Mouse (Mus musculus): ENCODE results near the gene Me1.

Me1 gene

DNA sequence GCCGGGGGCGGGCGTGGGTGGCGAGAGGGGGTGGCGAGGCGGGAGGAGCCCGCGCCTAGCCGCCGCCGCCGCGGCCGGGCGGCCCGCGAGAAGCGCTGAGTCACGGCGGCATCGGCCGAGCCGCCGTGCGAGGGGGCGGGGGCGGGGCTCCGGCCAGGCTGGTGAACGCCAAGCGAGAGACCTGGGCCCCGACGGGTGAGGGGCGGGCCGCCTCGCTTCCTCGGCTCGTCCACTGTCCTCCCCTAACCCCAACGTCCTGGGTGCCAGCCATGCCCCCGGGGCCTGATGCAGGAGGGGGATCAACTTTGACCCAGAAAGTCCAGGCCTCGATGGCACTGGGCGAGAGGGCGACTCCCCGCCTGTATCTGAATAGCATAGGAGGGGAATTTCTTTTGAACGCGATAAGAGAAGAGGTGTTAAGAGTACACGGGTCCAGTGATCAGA, at the start of gene Me1:
Gene Me1 (minus strand): TSS at position 136 of the 444 bp plus-strand sequence.
- peak; percentile 36 for DNase-seq (ENCODE audit: low read depth, low spot score)

DNA sequence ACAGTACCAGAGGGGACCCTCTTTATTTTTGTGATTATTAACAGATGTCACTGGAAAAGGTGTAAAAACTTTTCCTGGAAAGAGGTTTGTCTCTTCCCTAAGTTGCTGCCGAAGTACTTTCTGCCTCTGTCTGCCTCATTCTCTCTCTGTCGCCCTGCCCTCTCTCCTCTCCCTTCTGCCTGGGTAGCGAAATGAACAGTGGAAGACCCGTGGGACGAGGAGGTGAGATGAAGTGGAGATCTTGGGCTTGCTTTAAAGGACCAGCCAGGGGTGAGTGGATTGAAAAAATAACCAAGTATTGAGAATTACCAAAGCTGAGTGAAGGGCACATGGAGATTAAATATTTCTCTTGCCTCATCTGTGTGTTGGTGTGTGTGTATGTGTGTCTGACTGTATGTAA, 48.3 kb upstream of the Me1 start:
- no peak for DNase-seq (ENCODE audit: low read depth, low spot score)

DNA sequence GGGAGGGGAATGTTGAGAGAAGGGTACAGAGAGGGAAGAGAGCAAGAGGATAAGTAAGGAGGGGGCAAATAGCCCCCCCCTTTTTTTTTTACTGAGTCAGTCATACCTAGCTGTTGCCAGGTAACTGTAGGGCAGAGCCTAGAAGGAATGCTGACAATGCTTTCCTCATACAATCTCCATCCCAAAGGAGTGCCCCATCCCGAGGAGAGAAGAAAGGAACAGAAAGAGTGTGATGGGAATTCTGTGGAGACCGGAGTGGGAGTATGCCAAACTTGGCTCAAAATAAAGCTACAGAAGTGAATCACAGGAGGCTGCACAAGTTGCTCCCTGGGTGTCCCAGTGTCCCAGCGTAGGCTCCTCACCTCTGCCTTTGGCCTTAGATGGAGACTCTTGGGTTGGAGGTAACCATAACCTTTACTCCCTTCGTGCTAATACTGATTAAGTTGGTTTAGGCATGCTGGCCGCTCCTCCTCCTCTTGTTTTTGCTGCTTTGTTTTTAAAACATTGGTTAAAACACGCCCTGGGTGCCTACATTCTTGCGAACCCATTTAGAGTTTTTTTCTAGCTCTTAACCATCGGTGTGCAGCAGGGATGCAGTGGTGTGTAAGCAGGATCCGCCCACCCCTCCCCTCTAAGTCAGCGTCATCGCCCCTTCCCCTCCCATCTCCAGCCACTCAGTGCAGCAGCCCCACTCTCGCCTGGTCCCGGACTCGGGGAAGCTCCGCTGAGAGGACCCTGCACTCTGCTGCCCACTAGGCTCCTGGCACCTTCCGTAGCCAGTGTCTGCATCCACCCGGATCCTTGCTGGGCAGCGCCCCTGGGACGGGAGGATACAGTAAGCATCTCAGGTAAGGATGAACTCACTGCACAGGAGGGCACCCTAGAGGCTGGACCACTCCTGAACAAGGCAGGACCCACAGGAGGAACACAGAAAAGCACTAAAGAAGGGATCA, 47.5 kb upstream of the Me1 start, which contains the start of gene Prss35:
Gene Prss35 (plus strand): TSS at position 691 of the 953 bp plus-strand sequence.
- DNase-seq (ENCODE audit: low read depth, low spot score): no peak

DNA sequence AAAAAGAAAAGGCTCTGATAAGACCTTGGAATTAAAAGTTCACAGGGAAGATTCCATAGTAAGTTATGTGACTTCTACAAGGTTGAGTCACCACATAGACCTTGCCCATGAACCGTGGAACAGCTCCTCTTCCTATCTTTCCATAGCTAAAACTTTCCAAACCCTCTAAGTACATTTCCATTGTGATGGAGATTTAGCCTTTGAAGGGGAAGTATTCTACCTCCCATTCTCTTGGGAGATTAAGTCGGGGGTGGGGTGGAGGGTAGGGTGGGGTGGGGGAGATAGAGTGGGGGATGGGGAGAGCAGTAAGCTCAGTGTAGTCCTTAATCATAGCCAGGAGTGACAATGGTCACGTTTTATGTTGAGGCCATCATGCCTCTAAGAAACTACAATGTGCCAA, 44.2 kb upstream of the Me1 start:
- no peak for DNase-seq (ENCODE audit: low read depth, low spot score)

DNA sequence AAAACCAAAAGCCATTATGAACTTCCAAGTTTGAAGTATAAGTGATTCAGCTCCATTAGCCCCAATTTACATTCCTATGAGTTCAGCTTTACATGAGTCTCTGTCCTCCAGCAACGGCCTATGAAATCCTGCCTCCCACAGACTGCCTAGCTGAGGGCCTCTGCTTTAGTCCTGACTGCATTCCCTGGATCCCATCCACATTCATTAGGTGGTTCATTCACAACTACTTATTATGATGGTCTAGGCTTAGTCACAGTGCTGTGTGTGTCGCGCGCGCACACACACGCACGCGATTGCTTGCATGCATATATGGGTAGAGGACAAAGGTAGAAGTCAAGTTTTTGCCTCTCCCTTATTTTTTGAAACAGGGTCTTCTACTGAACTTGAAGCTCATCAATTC, 43.0 kb upstream of the Me1 start:
- DNase-seq (ENCODE audit: low read depth, low spot score): no peak

DNA sequence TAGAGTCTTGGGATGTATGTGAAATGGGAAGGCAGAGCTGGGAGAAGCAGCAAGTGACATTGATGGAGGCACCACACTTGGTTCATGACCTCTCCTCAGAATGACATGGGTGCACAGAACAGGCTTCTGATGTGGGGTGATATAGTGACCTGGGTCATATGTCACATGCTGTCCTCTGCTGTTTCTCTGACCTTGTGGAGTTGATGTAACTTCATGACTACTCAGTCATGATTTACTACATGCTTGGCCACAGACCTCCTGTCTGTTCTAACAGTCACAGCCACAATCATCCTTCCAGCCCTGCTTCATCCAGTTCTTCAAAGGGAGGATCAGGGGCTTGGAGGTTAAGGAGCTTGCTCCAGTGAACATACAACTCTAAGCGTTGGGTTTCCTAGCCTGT, 42.3 kb upstream of the Me1 start:
- no peak for DNase-seq (ENCODE audit: low read depth, low spot score)

DNA sequence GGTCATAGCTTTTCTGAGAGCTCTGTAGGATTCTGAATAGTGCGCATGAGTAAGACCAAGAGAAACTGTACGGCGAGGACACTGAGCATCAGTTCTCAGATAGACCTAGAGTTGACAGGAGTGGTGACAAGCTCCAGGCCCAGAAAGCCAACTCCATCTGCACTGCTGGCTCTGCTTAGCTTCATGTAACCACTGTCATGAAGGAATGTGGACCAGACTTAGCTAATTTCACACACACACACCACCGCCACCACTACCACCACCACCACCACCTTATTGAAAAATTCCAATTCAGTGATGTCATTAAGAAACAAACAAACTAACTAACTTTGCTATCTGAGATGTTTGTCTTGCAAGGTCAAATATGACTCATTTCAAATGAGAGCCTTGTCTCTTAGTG, 41.2 kb upstream of the Me1 start:
- no peak for DNase-seq (ENCODE audit: low read depth, low spot score)

DNA sequence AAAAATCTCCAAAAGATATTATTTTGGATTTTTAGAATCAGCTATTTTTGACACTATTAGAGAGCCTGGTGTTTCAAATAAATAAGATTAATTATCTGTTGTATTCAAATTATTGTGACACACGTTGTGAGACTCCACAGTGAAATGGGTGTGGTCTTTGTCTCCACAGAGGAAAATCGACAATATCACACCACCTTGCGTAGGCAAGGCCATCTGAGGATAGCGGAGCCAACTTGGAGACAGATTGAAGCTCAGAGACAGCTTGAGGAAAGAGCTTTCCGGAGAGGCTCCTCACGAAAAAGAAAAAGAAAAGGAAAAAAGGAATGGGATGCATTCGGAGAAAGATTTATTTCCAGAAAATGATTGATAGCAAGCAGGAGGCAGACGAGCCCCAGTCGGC, 39.0 kb upstream of the Me1 start:
- DNase-seq (ENCODE audit: low read depth, low spot score): no peak

DNA sequence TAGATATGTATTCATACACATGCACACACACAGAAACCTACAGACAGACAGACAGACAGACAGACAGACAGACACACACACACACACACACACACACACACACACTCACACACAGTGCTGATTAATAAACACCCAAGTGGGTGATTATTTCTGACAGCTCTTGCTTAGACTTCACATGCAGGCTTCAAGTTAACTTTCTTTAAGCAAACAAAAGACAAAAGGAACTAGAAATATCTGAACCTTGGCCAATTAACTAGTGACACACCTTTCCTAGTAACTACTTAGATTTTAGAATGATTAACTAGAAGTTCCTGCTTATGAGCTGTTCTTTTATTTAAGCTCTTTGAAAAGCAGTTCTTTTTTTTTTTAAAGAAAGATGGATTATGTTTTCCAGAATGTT, 38.6 kb upstream of the Me1 start:
- DNase-seq (ENCODE audit: low read depth, low spot score): no peak

DNA sequence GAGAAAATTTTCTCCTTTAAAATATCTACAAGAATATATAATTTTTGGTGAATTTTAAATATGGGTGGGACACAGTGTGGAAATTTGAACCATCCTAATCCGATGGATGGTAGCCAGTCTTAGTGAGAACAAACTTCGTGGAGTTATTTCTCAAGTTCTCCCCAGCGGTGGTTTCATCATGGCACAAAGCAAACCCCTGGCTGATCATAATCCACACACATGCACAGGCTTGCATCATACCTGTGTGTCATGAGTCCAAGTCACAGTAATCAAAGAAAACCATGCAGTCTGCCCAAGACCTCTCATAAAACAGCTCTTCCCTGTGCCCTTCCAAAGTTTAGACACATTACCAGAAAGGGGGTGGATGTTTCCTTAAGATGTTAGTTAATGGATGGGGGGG, 34.1 kb upstream of the Me1 start:
- no peak for DNase-seq (ENCODE audit: low read depth, low spot score)

DNA sequence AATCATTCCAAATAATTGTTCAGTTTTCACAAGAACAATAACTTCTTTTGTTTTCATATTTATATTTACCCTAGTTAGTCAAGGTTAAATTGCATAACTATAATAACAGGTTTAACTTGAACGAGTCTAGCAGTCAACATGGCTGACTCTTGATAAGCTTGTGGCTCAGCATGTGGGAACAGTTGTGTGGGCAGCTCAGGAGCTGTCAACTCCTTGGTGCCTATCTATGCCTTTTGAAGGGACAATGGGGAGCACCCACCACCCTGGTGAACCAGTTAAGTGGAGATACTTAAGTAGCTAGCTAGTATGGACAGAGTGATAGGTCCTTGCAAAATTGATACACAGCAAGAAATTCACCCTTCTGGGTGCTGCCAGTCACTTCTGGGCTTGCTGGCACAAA, 33.3 kb upstream of the Me1 start:
- no peak for DNase-seq (ENCODE audit: low read depth, low spot score)

DNA sequence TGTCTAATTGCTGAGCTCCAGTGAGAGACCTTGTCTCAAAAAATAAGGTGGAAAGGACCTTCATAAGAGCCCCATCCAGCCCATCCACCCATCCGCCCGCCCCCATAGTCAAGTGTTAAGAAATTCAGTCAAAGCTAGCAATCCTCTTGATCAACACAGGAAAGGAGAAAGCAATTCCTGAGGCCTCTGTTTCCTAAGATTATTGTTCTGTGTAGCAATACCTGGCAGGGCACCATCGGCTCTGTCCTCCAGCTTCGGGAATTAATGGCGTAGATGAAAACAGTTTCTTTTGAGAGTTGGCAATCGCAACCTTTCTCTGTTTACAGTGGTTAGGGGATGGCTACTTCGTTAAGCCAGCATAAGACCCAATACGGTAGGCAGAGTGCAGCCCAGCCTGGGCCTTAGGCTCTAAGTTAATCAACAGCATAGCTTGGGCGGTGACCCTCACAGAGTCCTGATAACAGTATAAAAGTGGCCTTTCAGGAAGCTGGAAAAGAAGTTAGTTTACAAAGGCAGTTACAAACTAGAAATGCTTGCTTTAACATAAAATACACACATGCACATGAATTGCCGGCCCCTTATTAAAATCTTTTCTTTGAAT, 32.6 kb upstream of the Me1 start:
- DNase-seq (ENCODE audit: low read depth, low spot score): no peak

DNA sequence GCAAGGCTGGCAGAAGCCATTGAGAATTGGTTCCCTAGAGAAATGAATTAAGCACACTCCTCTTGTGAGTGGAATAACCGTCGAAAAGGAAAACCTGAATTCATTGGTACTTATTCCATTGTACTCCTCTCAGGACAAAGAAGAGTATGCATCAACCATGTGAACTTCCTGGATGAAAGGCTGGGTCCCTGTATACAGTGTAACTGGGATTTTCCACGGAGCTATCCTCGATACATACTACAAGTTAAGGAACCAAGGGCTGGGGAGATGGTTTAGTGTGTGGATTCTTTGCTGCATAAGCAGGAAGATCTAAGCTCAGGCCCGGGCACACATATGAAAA, 30.6 kb upstream of the Me1 start:
- DNase-seq (ENCODE audit: low read depth, low spot score): no peak

DNA sequence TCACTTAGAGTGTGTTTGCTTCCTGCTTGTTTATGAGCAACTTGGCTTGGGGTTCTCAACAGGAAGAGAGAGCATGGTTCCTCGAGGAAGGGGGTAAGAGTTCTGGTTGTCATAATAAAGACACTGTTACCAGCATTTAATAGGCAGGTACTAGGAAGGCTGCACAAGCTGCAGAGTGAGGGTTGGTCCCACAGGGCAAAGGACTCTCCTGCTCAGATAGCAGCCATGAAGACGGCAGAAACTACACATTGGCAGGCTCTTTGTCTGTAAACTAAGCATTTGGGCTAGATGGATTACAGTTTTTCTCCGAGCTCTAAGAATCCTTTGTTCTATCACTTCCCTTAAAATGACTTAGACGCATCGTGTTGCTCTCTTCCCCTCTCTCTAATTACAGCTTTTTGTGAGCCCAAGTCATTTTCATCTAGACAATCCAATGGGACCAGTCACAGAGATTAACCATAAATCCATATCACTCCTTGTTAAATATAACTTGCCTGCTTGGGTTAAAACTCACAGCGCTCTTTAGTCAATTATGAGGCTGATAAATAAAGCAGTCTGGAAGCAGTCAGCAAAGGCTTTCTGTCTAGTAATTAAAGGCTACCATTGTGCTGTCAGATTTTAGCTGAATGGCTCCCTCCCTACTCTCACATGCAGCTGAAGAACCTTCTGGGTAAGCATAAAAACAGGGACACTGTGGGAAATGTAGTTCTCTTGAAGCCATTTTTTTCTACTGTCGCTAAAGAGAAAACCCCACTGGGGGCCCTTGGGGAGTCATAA, 30.0 kb upstream of the Me1 start:
- no peak for DNase-seq (ENCODE audit: low read depth, low spot score)

DNA sequence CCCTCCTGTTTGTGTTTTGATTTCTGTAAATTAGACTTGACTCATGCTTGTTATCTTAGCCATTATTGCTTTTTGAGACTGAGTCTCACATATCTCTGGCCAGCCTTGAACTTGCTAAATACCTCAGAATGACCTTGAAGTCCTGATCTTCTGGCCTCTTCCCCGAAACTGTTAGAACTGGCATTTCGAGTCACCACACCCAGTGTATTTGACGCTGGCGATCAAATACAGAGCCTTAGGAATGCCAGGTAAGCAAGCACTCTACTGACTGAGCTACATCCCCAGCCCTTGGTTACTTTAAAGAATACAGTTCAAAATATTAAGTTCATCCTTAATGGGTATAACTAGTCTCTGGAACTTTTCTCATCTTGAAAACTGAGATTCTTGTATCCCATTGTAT, 29.3 kb upstream of the Me1 start:
- no peak for DNase-seq (ENCODE audit: low read depth, low spot score)

DNA sequence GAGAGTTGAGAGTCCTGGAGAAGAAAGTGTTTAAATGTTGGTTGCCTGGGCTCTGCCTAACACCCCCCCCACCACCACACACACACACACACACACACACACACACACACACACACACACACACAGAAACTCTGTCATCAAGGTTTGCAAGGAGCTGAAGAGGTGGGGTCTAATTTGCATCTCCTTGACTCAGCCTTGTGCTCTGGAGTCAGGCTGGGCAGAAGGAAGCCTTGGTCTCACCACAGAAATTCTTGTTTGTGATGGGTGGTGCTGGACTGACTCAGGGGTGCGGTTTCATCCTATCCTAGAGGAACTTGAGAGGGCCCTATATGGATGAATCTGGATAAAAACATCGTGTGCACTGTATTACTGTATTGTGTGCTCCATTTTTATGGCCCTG, 25.0 kb upstream of the Me1 start:
- DNase-seq (ENCODE audit: low read depth, low spot score): no peak

DNA sequence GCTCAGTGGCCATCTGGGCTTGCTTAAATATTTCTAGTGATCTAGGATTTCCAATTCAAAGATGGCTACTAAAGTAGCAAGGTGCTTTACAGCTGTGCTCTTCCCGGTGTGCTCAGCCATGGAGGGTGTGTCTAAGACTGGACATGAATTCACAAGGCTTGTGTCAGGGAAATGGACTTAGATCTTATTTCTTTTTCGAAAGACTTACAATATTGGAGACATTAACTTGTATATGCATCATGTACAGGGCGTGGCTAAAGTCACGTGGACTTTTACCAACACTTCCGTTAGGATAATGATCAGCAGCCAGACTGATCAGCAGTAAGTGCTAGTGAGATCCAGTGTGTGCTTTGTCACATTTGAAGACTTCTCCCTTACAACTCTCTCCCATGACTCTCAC, 24.5 kb upstream of the Me1 start:
- DNase-seq (ENCODE audit: low read depth, low spot score): no peak

DNA sequence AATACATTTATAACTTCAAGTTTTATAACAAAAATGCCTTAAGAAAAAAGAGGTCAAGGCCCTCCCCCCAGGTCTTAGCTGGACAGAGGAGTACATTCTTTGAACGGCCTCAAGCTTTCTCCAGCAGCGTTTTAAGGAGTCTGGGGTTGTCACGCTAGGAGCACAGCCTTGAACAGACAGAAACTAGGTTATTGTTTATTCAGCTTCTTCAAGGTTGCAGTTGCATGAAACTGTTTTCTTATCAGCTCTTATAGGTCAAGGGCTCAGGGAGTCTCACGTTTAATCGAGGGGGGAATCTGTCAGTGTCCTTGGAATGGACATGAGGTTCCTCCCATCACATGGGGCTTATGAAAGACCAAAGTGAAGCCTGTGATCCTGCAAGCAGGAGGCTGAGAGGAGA, 21.4 kb upstream of the Me1 start:
- no peak for DNase-seq (ENCODE audit: low read depth, low spot score)

DNA sequence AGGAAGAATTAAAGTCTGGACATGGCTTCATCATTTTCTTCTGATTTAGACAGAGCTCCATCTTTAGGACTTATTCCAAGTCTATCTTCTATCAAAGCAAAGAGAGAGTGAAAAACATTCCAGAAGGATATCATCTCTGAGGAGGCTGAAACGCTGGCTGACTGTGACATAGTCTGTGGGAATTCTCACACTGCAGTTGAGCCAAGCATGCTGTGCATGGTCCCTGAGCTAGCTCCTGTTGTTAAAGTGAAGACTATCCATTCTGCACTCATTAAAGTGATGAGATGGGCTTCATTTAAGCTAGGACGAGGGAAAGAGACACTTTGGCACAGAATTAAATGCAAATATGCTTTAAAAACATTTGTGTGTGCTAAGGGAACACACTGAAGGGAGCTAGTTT, 20.8 kb upstream of the Me1 start:
- DNase-seq (ENCODE audit: low read depth, low spot score): no peak

DNA sequence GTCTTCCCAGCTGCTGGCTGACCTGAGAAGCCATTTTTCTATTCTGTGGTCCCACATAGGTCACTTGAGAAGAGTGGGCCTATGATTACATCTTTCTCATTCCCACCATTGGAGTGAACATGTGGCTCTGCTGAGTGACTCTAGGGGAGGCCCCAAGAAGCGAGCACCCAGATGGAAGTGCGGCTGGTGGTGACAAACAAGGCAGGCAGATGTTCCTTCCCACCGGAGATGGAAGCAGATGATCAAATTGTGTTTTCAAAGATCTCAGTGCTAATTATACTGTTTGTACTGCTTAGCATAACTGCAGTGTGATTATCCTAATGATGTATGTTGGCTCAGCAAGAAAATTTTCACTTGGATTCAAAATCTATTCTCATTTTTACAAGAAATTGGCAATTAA, 18.3 kb upstream of the Me1 start:
- DNase-seq (ENCODE audit: low read depth, low spot score): no peak

DNA sequence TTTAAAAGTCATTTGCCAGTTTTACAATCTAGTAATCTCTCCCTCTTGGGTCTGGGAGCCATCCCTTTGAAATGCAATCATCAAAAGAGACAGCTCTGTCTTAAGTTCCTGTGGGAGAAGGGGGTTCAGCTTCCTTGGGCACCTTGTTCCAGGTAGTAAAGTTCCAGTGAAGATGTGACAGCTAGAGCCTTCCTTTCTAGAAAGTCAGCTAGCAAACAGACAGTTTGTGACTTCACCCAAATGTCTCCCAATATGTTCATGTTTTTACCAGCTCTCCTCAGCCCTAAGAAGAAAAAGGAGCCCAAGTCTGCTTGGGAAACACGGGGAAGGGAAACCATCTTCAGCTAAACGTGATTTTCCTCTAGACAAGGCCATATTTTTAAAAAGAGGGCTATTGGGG, 16.9 kb upstream of the Me1 start:
- DNase-seq (ENCODE audit: low read depth, low spot score): no peak

DNA sequence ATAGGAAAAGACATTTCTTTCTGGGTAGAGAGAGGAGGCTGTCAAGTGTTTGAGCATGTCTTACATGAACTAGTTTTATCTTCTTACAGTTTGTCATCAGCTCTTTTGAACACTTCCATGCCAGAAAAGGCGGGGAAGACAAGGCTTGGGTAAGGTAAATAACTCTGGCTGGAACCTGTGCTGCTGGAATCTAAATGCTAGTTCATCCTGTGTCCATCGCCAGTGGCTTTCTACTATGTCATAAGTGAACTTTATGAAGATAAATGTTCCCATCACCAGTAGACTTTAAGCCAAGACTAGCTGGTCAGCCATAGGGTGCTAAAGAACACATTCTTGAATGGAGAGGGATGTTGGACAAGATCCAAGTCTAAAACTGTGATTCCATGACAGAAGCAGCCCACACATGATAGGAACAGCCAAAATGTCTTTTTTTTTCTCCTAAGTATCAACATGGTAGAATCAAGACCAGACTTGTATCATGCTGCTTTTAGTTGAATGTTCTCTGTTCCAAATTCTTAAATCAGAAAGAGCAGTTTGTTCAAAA, 14.4 kb upstream of the Me1 start:
- DNase-seq (ENCODE audit: low read depth, low spot score): no peak

Data from skeletal muscle tissue, adult 2 months (tissue).